Mouse (Mus musculus) G1E (cell line): ENCODE results near the gene Ptprr. TPM values are rescaled to one million over a fixed set of nuclear protein-coding genes. Genes with fewer than 3 reads are reported as not detected.

ENCODE experiments used
- ATAC-seq: 2 replicates; pipeline ENCODE4 v1.8.0; 2016; ENCODE audit warnings: mild to moderate bottlenecking; ENCODE audit not compliant: insufficient number of reproducible peaks, poor library complexity, low FRiP score, severe bottlenecking; ENCODE audit errors: extremely low read depth
- DNase-seq: peaks from one replicate; pipeline ENCODE4 v3.0.0; 2012; ENCODE audit warnings: low spot score
- H3K27me3 ChIP-seq: 2 replicates; pipeline ENCODE4 v1.6.1; 2012; ENCODE audit warnings: mild to moderate bottlenecking, low read length, inconsistent platforms; ENCODE audit not compliant: insufficient read depth
- H3K36me3 ChIP-seq: replicated peaks from 2 replicates; pipeline ENCODE3; 2012; ENCODE audit warnings: mild to moderate bottlenecking, inconsistent platforms
- H3K4me1 ChIP-seq: 2 replicates; pipeline ENCODE4 v1.6.1; 2012; ENCODE audit warnings: low read depth, low read length, inconsistent platforms, mixed read lengths; ENCODE audit not compliant: insufficient read depth
- H3K4me3 ChIP-seq: 2 replicates; pipeline ENCODE4 v1.5.1; 2012; ENCODE audit warnings: low read depth, mild to moderate bottlenecking, inconsistent platforms, low read length, moderate library complexity, mixed read lengths
- H3K9me3 ChIP-seq: replicated peaks from 2 replicates; pipeline ENCODE4 v1.6.1; 2012; ENCODE audit warnings: inconsistent platforms
- CTCF ChIP-seq: IDR thresholded peaks from 2 replicates; pipeline ENCODE4 v1.5.1; 2012; ENCODE audit warnings: low read depth, low read length, inconsistent platforms, mixed read lengths
- GATA1 ChIP-seq: IDR thresholded peaks from 2 replicates; pipeline ENCODE4 v1.6.1; 2012; ENCODE audit warnings: borderline replicate concordance, low read length, inconsistent platforms, mixed read lengths
- GATA2 ChIP-seq: IDR thresholded peaks from 2 replicates; pipeline ENCODE4 v1.6.1; 2012; ENCODE audit warnings: low read depth, low read length, inconsistent platforms, borderline replicate concordance
- POLR2AphosphoS5 ChIP-seq: IDR thresholded peaks from 2 replicates; pipeline ENCODE4 v1.6.1; 2012; ENCODE audit warnings: low read depth, low read length, inconsistent platforms; ENCODE audit not compliant: insufficient replicate concordance
- TAL1 ChIP-seq: conservative IDR thresholded peaks from 2 replicates; pipeline ENCODE4 v1.6.1; 2012; ENCODE audit warnings: low read depth, low read length, inconsistent platforms, mixed read lengths
- polyA plus RNA-seq: library from polyadenylated mRNA; stranded (reverse); fragments of >175 nt; gene quantifications from 2 replicates; pipeline ENCODE4 v1.2.3, GENCODE M21; 2012
- total RNA-seq, 2 experiments: library from RNA; stranded (forward) in 1 of 2; stranded (reverse) in 1 of 2; fragments of 200-1000 nt in 1 of 2; fragments of >200 nt in 1 of 2; fragmentation: Nextera tagmentation in 1 of 2; gene quantifications; 2 replicates each; pipeline ENCODE4 v1.2.3; 2014 to 2017

Gene Ptprr
- total and polyA plus RNA-seq, 3 experiments: 0.11 TPM; not detected in 2

GRCm38 (mm10) chr10:116267434-116267822 is 249.4 kb downstream of the Ptprr start:
- TF ChIP-seq POLR2AphosphoS5 (no peak), TAL1 (no peak), CTCF (no peak), GATA1 (no peak), GATA2 (no peak)
- no peaks in the 10 kb centered on the region for H3K27me3 ChIP-seq
- H3K36me3 ChIP-seq: no peaks in the 10 kb centered on the region
- ATAC-seq: no peak
- H3K4me1 ChIP-seq: no peaks in the 10 kb centered on the region
- no peak for DNase-seq
- peaks cover 50% of the 10 kb centered on the region for H3K9me3 ChIP-seq
- no peak overlapping the region for H3K4me3 ChIP-seq

GRCm38 (mm10) chr10:116268343-116268742 is 250.3 kb downstream of the Ptprr start:
- Histone ChIP-seq H3K9me3 (peaks cover 51% of the 10 kb centered on the region), H3K4me1 (no peaks in the 10 kb centered on the region), H3K27me3 (no peaks in the 10 kb centered on the region), H3K36me3 (no peaks in the 10 kb centered on the region), H3K4me3 (no peak overlapping the region)
- no peak for DNase-seq
- no peak for TF ChIP-seq GATA2
- TF ChIP-seq GATA1: no peak
- no peak for TF ChIP-seq POLR2AphosphoS5
- TF ChIP-seq CTCF: no peak
- no peak for TF ChIP-seq TAL1
- ATAC-seq: no peak

GRCm38 (mm10) chr10:116270646-116271469 is 252.8 kb downstream of the Ptprr start:
- H3K36me3 ChIP-seq: no peaks in the 10 kb centered on the region
- DNase-seq: no peak
- TF ChIP-seq CTCF (no peak), GATA2 (no peak), POLR2AphosphoS5 (no peak), TAL1 (no peak), GATA1 (no peak)

GRCm38 (mm10) chr10:116271470-116271915 is 253.5 kb downstream of the Ptprr start:
- Histone ChIP-seq H3K27me3 (no peaks in the 10 kb centered on the region), H3K4me3 (no peak overlapping the region)

More at GRCm38 (mm10) chr10:116270646-116271469, 252.8 kb downstream of the Ptprr start:
- ATAC-seq: no peak
- Histone ChIP-seq H3K27me3 (no peaks in the 10 kb centered on the region), H3K4me3 (no peak overlapping the region), H3K9me3 (peaks cover 50% of the 10 kb centered on the region), H3K4me1 (no peaks in the 10 kb centered on the region)

GRCm38 (mm10) chr10:116272156-116272555 is 254.1 kb downstream of the Ptprr start:
- no peaks in the 10 kb centered on the region for H3K4me1 ChIP-seq
- no peak overlapping the region for H3K4me3 ChIP-seq
- H3K36me3 ChIP-seq: no peaks in the 10 kb centered on the region
- TF ChIP-seq GATA2 (no peak), TAL1 (no peak), GATA1 (no peak), CTCF (no peak), POLR2AphosphoS5 (no peak)
- no peak for ATAC-seq
- no peak for DNase-seq
- H3K27me3 ChIP-seq: no peaks in the 10 kb centered on the region
- peaks cover 43% of the 10 kb centered on the region for H3K9me3 ChIP-seq

More at GRCm38 (mm10) chr10:116271470-116271915, 253.5 kb downstream of the Ptprr start:
- Histone ChIP-seq H3K4me1 (no peaks in the 10 kb centered on the region), H3K36me3 (no peaks in the 10 kb centered on the region), H3K9me3 (peaks cover 46% of the 10 kb centered on the region)
- no peak for TF ChIP-seq TAL1
- TF ChIP-seq GATA1: no peak
- TF ChIP-seq POLR2AphosphoS5: no peak
- no peak for TF ChIP-seq GATA2
- no peak for TF ChIP-seq CTCF
- no peak for DNase-seq
- no peak for ATAC-seq

GRCm38 (mm10) chr10:116275280-116275679 is 257.3 kb downstream of the Ptprr start, which contains the start of gene Ptprb:
Gene Ptprb, plus strand, starts transcription at chr10:116275523.
- H3K4me3 ChIP-seq: no peak within 1 kb of the TSS
- DNase-seq: no peak
- no peaks in the 10 kb centered on the region for H3K27me3 ChIP-seq
- no peaks in the 10 kb centered on the region for H3K36me3 ChIP-seq
- ATAC-seq: no peak
- H3K9me3 ChIP-seq: peaks cover 47% of the 10 kb centered on the region
- TF ChIP-seq POLR2AphosphoS5 (no peak), TAL1 (no peak), CTCF (no peak), GATA2 (no peak), GATA1 (no peak)
- no peaks in the 10 kb centered on the region for H3K4me1 ChIP-seq
